Mouse (Mus musculus) liver, postnatal 0 days (tissue): ENCODE measurements at regions not wholly inside any gene's neighbourhood (a gene's known extent, or its start where the extent isn't known, plus 50 kb on each side); places are given as distances from the start of the nearest gene placed in this dataset.

Experiments
- ATAC-seq: fragments of 200-750 bp; cut with Nextera tagmentation; 2 replicates; pipeline ENCODE4 v1.8.0; 2017; ENCODE audit warnings: mild to moderate bottlenecking, moderate library complexity
- DNase-seq: peaks from one replicate; pipeline ENCODE4 v3.0.0-alpha.2; 2016
- H3K27ac ChIP-seq: fragments of 300-500 bp; sonication (generic); 2 replicates; pipeline ENCODE4 v1.5.1; 2014; ENCODE audit warnings: antibody characterized with exemption, moderate library complexity, mild to moderate bottlenecking, low read depth
- H3K27me3 ChIP-seq: fragments of 300-500 bp; sonication (generic); 2 replicates; pipeline ENCODE4 v1.6.1; 2014; ENCODE audit warnings: low read length, control low read depth, mixed read lengths; ENCODE audit not compliant: insufficient read depth
- H3K36me3 ChIP-seq: fragments of 300-500 bp; sonication (generic); replicated peaks from 2 replicates; pipeline ENCODE4 v1.6.1; 2014; ENCODE audit warnings: mild to moderate bottlenecking, control low read depth, low read length, moderate library complexity, mixed read lengths; ENCODE audit not compliant: insufficient read depth
- H3K4me1 ChIP-seq: fragments of 300-500 bp; sonication (generic); 2 replicates; pipeline ENCODE4 v1.6.1; 2014; ENCODE audit warnings: antibody characterized with exemption, mild to moderate bottlenecking, control low read depth; ENCODE audit not compliant: insufficient read depth
- H3K4me2 ChIP-seq: fragments of 300-500 bp; sonication (generic); 2 replicates; pipeline ENCODE4 v1.6.1; 2014; ENCODE audit warnings: low read depth, mild to moderate bottlenecking, low read length, moderate library complexity, mixed read lengths
- H3K4me3 ChIP-seq: fragments of 300-500 bp; sonication (generic); 2 replicates; pipeline ENCODE4 v1.5.1; 2014; ENCODE audit warnings: low read depth, low read length
- H3K9ac ChIP-seq: fragments of 300-500 bp; sonication (generic); replicated peaks from 2 replicates; pipeline ENCODE4 v1.6.1; 2014; ENCODE audit warnings: mild to moderate bottlenecking, moderate library complexity
- H3K9me3 ChIP-seq: fragments of 300-500 bp; sonication (generic); 2 replicates; pipeline ENCODE4 v1.6.1; 2016; ENCODE audit warnings: mild to moderate bottlenecking, control low read depth, low read length, mixed read lengths
- CTCF ChIP-seq: sonication (generic); IDR thresholded peaks from 2 replicates; pipeline ENCODE4 v1.5.1; 2016; ENCODE audit warnings: antibody characterized with exemption, low read depth
- EP300 ChIP-seq: IDR thresholded peaks from 2 replicates; pipeline ENCODE4 v1.6.1; 2016; ENCODE audit warnings: antibody characterized with exemption, low read depth, mild to moderate bottlenecking
- WGBS: fragments of 180-500 bp; shearing (Covaris S2); extraction: QIAGEN DNeasy Blood & Tissue Kit; methylation state at CpG from one replicate; pipeline ENCODE4 v1.1.7; 2014; ENCODE audit not compliant: insufficient replicate concordance; 5-methylcytosine and 5-hydroxymethylcytosine counted together

GRCm38 (mm10) chr3:51132736-51133135 lies 91.5 kb upstream of the Noct start:
- Histone ChIP-seq H3K9ac (no peak overlapping the region), H3K4me3 (no peak overlapping the region), H3K4me1 (peaks cover 4% of the 10 kb centered on the region; the same call in 1 of the 2 replicates), H3K27ac (no peak overlapping the region), H3K27me3 (no peaks in the 10 kb centered on the region), H3K36me3 (no peaks in the 10 kb centered on the region), H3K4me2 (no peak overlapping the region), H3K9me3 (no peaks in the 10 kb centered on the region)
- ATAC-seq: no peak
- no peak for DNase-seq
- no peak for TF ChIP-seq EP300
- no peak for TF ChIP-seq CTCF
- 80% methylated on average over 5 of the region's 5 CpGs for WGBS

- no peak overlapping the region for H3K27ac ChIP-seq
- DNase-seq: no peak
- H3K4me3 ChIP-seq: no peak overlapping the region
- WGBS: 76% methylated on average over 5 of the region's 5 CpGs
- ATAC-seq: no peak
- H3K27me3 ChIP-seq: no peaks in the 10 kb centered on the region
- H3K9me3 ChIP-seq: no peaks in the 10 kb centered on the region
- TF ChIP-seq EP300 (no peak), CTCF (no peak)
- H3K4me2 ChIP-seq: no peak overlapping the region
- no peak overlapping the region for H3K9ac ChIP-seq
- no peaks in the 10 kb centered on the region for H3K36me3 ChIP-seq
- no peaks in the 10 kb centered on the region for H3K4me1 ChIP-seq
These were observed 88.7 kb upstream of the Noct start for GRCm38 (mm10) chr3:51135581-51135980.

DNA sequence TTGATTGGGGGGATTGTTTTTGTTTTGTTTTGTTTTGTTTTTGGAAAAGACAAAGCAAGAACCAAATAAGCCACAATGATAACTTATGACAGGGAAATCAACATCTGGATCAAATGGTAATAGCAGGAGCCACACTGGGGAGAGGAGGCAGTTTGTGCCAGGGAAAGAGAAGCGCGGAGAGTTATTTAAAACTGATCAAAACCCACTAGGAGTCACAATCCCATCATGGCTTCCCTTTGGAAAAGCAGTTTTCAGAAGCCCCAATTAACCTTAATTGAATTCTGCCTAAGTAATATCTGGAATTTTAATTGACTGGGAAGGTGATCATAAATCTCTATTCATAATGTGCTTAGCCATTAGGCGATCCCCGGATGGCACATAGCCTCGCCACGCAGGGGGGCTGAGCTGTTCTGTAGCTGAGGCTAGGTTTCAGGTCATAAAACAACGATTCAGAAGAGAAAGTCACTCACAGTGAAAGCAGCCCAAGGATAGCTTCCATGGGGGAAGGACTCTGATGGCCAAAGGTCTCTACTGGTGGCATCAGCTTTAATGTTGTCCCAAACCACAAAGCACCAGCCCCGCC lies 86.4 kb upstream of the Noct start:
- Histone ChIP-seq H3K27me3 (no peaks in the 10 kb centered on the region), H3K4me2 (no peak overlapping the region), H3K4me1 (no peaks in the 10 kb centered on the region), H3K36me3 (no peaks in the 10 kb centered on the region), H3K27ac (no peak overlapping the region), H3K9ac (no peak overlapping the region), H3K9me3 (no peaks in the 10 kb centered on the region), H3K4me3 (no peak overlapping the region)
- no peak for ATAC-seq
- no peak for TF ChIP-seq CTCF
- no peak for TF ChIP-seq EP300
- WGBS: 84% methylated on average over 8 of the region's 8 CpGs
- no peak for DNase-seq

DNA sequence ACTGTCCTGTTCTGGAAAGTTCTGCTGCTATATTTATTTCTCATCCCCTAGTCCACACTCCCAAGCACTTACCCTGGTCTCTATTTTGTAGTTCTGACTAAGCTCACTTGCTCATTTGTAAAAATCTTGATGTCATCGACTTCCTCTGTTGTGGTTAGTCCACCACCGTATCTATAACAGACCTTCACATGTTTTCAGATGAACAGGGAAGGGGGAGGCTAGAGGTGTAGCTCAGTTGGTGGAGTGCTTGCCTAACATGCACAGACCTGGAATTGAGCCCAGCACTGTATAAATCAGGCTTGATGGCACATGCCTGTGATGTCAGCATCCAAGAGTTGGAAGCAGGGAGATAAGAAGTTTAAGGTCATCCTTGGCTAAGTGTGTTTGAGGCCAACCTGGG lies 78.3 kb upstream of the Noct start:
- Histone ChIP-seq H3K9me3 (no peaks in the 10 kb centered on the region), H3K4me2 (no peak overlapping the region)
- ATAC-seq: no peak

DNA sequence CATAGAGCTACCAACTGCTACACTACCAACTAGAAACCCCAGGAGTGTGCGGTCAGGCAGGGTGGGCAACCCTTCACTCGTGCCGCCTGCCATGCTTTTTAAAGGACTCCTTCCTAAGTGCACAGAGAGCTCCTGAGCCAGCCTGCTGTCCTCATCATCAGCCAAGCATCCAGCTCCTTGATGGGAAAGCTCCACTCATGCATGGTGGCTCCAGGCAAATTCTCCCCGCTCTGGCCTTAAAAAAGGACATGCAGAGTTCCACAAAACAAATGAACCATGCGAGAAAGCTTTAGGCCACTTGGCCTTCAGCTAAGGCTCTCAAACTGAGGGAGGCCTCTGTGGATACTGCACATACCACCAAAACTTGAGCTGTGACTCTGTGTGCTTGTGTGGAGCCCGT lies 74.2 kb upstream of the Noct start:
- DNase-seq: no peak
- Histone ChIP-seq H3K4me1 (no peaks in the 10 kb centered on the region), H3K36me3 (no peaks in the 10 kb centered on the region), H3K4me2 (no peak overlapping the region), H3K27ac (no peak overlapping the region), H3K27me3 (no peaks in the 10 kb centered on the region), H3K4me3 (no peak overlapping the region), H3K9ac (no peak overlapping the region), H3K9me3 (no peaks in the 10 kb centered on the region)
- TF ChIP-seq CTCF (no peak), EP300 (no peak)
- ATAC-seq: no peak
- 87% methylated on average over 6 of the region's 6 CpGs for WGBS

More for the DNA sequence above, 78.3 kb upstream of the Noct start:
- Histone ChIP-seq H3K4me3 (no peak overlapping the region), H3K36me3 (no peaks in the 10 kb centered on the region), H3K4me1 (no peaks in the 10 kb centered on the region), H3K27me3 (no peaks in the 10 kb centered on the region), H3K9ac (no peak overlapping the region), H3K27ac (no peak overlapping the region)
- WGBS: 26% methylated on average over 2 of the region's 2 CpGs
- no peak for DNase-seq
- TF ChIP-seq CTCF: no peak
- TF ChIP-seq EP300: no peak

GRCm38 (mm10) chr3:51151104-51151503 lies 73.1 kb upstream of the Noct start:
- no peak overlapping the region for H3K4me2 ChIP-seq
- no peak for DNase-seq
- no peaks in the 10 kb centered on the region for H3K27me3 ChIP-seq
- TF ChIP-seq EP300 (0 out of 2 replicates have a peak, but pooled peaks have one; percentile 5), CTCF (no peak)
- 28% methylated on average over 4 of the region's 4 CpGs for WGBS
- H3K4me3 ChIP-seq: no peak overlapping the region
- no peaks in the 10 kb centered on the region for H3K9me3 ChIP-seq
- no peak for ATAC-seq
- H3K9ac ChIP-seq: no peak overlapping the region
- no peaks in the 10 kb centered on the region for H3K4me1 ChIP-seq
- no peak overlapping the region for H3K27ac ChIP-seq
- H3K36me3 ChIP-seq: no peaks in the 10 kb centered on the region
